Mouse (Mus musculus) liver, adult 10 weeks (tissue): Measurements from ENCODE around the gene Clk3. TPM values are rescaled to one million over a fixed set of nuclear protein-coding genes. Genes with fewer than 3 reads are reported as not detected.

Experiments used
- polyA plus RNA-seq: library from polyadenylated mRNA; stranded (reverse); fragments of 350-450 nt; fragmentation: Illumina TruSeq; extraction: RNeasy Lipid Tissue Mini Kit (QIAGEN cat#74804); gene quantifications from one replicate; pipeline ENCODE4 v1.2.3, GENCODE M21; 2014; ENCODE audit warnings: low read depth, low replicate concordance

The Clk3 gene
- 24.1 TPM for polyA plus RNA-seq

GRCm38 (mm10) chr9:57765364-57766351 lies at the start of gene Clk3:
Clk3 (minus strand) TSS chr9:57765860.

GRCm38 (mm10) chr9:57708068-57708719 lies 57.5 kb downstream of the Clk3 start, which contains the start of gene Edc3:
Edc3 (plus strand) TSS chr9:57708540.

Other genes starting within 250 kb of the Clk3 start
- 732 TPM for gene Cox5a, start 244.6 kb downstream of the Clk3 start, polyA plus RNA-seq
- gene Fam219b, start 228.3 kb downstream of the Clk3 start, polyA plus RNA-seq: 2.8 TPM
- 4.0 TPM for gene Mpi, start 213.1 kb downstream of the Clk3 start, polyA plus RNA-seq
- 4.7 TPM for gene Scamp2, start 204.9 kb downstream of the Clk3 start, polyA plus RNA-seq
- gene Ulk3, start 176.4 kb downstream of the Clk3 start, polyA plus RNA-seq: 2.8 TPM
- gene Cplx3, start 159.6 kb downstream of the Clk3 start, polyA plus RNA-seq: not detected
- not detected for gene Lman1l, start 145.1 kb downstream of the Clk3 start, polyA plus RNA-seq
- 4.0 TPM for gene Csk, start 112.2 kb downstream of the Clk3 start, polyA plus RNA-seq
- gene Cyp1a2, start 82.2 kb downstream of the Clk3 start, polyA plus RNA-seq: 231 TPM
- 0.74 TPM for gene Cyp1a1, start 77.9 kb downstream of the Clk3 start, polyA plus RNA-seq
- gene Edc3, start 57.3 kb downstream of the Clk3 start, polyA plus RNA-seq: 2.6 TPM
- 0.50 TPM for gene Arid3b, start 70.9 kb upstream of the Clk3 start, polyA plus RNA-seq
- 41.6 TPM for gene Ubl7, start 145.1 kb upstream of the Clk3 start, polyA plus RNA-seq
- gene Sema7a, start 174.3 kb upstream of the Clk3 start, polyA plus RNA-seq: not detected
- not detected for gene Cyp11a1, start 240.6 kb upstream of the Clk3 start, polyA plus RNA-seq